Mouse (Mus musculus): ENCODE results near the gene Pcgf2.

The Pcgf2 gene

DNA sequence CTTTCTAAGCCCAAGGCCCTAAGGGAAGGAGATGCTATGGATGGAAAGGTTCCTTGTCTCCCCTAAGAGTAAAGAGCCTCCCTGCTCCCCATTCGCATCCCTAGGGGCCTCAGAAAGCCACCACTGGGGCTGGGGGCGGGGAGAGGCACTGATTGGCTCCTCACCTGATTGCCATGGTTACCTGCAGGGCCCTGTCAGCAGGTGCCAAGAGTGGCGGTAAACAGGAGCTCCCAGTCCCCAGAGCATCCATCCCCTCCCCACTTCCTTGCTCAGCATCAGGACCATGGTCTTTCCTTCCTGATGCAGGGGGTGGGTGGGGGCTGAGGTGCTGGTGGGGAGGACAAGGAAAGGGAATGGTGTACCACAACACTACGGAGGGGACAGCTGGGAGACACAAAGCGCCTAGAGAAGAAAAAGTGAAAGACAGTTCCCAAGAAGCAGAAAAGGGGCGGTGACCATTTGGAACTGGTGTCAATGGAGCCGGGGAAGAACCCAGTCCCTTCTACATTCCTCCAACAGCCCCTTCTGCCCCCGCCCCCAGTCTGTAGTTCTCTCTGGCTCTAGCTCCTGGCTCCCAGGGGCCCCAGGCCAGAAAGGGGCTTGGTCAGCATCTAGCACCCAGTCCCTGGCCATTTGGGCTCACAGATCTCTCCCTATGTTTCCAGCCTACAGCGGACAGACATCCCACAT, 4.4 kb downstream of the Pcgf2 start:
- DNase-seq (ENCODE audit: low spot score in 2 of 2) = no peak

DNA sequence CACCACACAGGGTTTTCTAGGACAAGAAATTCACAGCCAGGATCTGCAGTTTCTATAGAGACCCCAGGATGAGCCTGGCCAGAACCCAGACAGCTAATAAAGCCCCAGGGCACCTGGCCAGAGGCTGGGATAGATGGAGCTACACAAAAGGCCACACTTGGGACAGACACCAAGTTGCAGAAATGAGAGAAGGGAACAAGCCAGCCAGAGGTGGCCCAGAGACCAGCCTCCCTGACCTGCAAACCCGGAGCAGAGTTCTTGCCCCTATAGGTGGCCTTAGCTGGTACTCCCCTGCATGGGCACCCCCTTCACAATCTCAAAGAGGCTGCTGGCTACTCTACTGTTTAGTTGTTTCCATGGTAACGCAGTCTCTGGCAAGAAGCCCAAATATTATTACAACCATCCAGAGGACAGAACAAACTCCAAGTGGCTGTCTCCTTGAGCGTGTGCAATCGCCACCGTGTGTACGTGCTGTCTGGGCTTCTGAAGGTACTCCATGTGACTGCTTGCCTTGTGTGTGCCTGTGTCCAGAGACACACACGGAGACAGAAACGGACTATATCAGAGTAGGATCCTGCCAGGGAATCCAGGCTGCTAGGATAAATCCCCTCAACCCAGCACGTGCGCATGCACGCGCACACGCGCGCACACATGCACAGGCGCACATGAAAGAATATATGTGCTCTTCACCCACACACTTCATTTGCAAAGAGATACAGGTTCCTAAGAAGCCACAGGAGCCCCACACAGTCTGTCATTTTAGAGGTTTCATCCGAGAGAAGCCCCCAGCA, 5.2 kb downstream of the Pcgf2 start:
- no peak for DNase-seq (ENCODE audit: low spot score in 2 of 2)

DNA sequence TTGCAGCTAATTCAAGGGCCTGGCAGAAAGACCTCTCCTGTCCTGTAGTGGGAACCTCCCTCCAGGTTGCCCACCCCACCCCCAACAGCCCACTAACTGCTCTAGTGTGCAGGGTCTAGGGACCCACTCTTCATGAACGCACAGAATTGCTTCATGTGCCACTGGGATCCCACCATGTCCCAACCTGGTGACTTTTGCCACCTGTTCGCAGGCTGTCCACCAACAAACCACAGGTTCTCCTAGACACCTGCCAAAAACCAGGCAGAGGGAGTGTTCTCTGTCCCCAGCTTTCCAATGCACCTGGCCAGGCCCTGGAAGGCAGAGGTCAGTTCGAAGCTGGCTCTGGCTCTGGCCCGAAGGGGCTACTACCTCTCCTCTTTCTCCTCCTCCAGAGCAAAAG, 5.9 kb downstream of the Pcgf2 start:
- DNase-seq (ENCODE audit: low spot score in 2 of 2) = no peak

DNA sequence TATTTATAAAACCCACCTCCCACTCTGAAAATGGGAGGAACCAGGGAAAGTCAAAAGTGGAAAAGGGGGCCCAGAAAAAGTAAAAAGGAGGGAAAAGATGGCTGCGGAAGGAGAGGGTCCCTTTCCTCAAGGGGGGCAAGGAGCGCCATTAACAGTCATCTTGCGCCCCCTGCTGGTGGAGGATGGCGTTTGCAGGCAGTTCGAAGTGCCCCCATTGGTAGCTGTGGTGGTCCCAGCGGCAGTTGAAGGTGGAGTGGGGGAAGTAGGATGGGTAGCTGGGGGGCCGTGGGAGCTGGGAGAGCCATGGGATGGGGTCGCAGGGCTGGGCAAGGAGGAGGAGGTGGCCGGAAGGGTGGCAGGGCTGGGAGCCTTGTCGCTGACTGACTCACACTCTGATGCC, 10.4 kb downstream of the Pcgf2 start:
- peak in 1 of 2 experiments; percentile 49 for DNase-seq (ENCODE audit: low spot score in 2 of 2)

GRCm38 (mm10) chr11:97687061-97687460, 13.2 kb downstream of the Pcgf2 start:
- DNase-seq (ENCODE audit: low spot score in 2 of 2) = no peak

GRCm38 (mm10) chr11:97686322-97686908, 13.9 kb downstream of the Pcgf2 start:
- no peak for DNase-seq (ENCODE audit: low spot score in 2 of 2)

DNA sequence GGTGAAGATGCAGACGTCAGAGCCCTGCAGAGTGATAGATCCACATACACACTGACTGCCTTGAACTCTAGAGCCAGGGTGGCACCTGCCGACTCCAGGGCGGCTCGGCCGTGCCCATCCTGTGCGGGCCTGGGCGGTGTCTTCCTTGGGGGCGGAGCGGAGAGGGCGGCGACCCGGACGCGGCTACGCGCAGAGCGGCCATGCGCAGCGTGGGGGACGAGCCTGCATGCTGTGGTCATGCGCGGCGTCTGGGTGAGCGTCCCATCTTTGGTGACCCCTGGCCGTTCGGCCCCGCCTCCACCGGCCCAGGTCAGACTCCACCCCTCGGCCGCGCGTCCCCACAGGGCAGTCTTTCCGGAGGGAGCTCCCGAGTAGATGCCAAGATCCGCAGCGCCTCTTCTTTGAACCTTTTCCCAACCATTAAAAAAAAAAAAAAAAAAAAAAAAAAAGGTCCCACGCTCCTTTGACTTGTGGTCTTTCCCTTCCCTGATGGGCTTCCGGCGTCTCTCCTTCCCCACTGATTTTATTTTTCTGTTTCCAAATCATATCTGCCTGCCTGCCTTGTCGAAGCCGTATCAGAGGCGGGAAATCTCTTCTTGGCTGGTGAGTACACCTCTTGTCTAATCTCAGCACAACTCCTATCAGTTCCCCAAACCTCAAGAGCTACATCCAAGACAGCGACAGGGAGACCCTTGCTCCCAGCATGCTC, 14.5 kb downstream of the Pcgf2 start, which contains the start of gene Cisd3:
Gene Cisd3, plus strand, starts transcription at position 214 of the 709 bp plus-strand sequence.
- peak; percentile 89 to 96 for DNase-seq (ENCODE audit: low spot score in 2 of 2)

DNA sequence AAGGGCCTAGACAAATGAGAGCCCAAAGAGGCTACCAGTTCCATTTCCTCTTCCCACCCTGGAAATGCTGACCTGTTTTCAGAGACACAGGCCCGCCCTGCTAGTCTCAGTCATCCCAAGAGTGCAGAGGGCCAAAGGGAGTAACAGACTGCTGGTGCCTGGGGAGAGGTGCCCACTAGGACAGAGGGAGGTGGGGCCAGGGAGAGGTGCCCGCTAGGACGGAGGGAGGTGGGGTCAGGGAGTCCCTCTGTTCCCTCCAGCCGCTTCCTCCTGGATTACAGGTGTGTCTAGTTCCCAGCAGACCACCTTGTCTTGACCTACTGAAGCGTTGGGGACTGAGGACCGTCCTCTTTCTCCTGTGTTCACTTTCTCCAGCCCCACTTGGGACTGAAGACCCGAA, 15.5 kb downstream of the Pcgf2 start:
- no peak for DNase-seq (ENCODE audit: low spot score in 2 of 2)

GRCm38 (mm10) chr11:97684063-97684680, 16.1 kb downstream of the Pcgf2 start:
- no peak for DNase-seq (ENCODE audit: low spot score in 2 of 2)

- DNase-seq (ENCODE audit: low spot score in 2 of 2) = no peak
These were observed 17.7 kb downstream of the Pcgf2 start for GRCm38 (mm10) chr11:97682504-97683055.

- no peak for DNase-seq (ENCODE audit: low spot score in 2 of 2)
These were observed 19.9 kb downstream of the Pcgf2 start for GRCm38 (mm10) chr11:97680430-97680829.

GRCm38 (mm10) chr11:97678301-97678700, 22.0 kb downstream of the Pcgf2 start:
- no peak for DNase-seq (ENCODE audit: low spot score in 2 of 2)

DNA sequence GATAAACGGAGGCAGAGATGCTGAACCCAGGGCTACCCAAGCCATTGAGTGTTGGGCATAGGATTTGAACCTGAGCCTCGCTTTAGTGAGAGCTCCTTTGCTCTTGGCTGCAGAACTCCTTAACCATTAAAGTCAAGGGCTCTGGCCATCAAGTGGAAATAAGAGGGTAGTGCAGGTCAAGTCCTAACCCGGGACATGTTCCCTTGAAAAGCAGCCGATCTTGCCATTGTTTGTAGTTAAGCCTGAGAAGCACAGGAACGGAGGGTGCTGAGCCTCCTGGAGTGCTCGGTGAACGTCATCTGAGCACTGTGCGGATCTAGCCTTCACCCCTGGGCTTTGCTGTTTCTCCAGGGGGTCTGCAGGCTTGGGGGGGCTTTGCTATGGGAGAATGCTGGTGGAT, 22.5 kb downstream of the Pcgf2 start:
- no peak for DNase-seq (ENCODE audit: low spot score in 2 of 2)

DNA sequence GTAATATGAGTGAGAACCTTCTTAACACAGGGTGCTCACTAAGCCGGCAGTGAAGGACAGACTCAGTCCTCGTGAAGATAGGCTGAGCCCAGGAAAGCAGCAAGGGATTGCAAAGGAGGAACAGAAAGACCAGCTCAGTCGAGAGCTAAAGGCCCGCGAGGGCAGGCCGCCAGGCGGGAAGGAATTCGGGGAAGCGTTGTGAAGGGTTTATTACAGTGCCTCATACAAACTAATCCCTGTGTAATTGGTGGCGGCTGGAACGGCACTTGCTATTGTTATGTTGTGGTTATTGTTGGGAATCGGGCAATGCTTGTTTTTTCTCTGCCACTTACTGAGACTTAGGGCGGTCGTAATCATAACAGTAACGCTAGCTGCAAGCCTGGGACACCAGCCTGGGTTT, 22.9 kb downstream of the Pcgf2 start:
- no peak for DNase-seq (ENCODE audit: low spot score in 2 of 2)

GRCm38 (mm10) chr11:97676050-97676754, 24.1 kb downstream of the Pcgf2 start:
- DNase-seq (ENCODE audit: low spot score in 2 of 2) = no peak

DNA sequence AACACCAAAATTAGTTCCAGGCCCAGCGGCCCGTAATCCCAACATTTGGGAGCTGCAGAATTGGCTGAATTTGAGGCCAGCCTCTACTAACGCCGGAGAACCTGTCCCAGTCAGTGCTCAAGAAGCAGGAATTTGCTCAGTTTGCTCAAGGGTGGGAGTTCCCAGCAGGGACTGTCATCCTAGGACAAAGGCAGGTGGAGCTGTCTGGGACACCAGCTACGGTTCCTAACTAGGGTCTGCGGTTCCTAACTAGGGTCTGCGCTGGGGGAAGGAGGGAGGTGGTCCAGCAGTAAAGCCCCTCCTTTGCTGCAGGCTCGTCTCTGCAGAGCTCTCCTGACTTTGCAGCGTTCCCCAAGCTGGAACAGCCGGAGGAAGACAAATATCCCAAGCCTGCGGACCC, 27.1 kb downstream of the Pcgf2 start:
- DNase-seq (ENCODE audit: low spot score in 2 of 2) = no peak

DNA sequence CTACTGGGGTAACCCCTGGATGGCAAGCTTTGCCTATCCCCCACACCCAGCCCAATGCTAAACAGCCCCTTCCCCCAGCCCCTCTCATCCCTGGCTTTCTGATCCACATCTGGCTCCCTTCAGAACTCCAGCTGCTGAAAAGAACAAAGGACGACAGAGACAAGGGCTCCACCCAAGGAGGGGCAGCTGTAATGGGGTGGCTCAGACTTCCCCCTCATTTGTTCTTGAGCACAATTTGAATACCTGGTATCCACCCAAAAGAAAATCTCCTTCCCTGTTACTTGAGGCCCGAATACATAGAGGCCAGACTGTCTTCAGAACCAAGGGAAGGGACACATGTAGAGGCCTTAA, 29.1 kb downstream of the Pcgf2 start:
- DNase-seq (ENCODE audit: low spot score in 2 of 2) = no peak

GRCm38 (mm10) chr11:97670234-97671176, 29.8 kb downstream of the Pcgf2 start:
- no peak for DNase-seq (ENCODE audit: low spot score in 2 of 2)

- DNase-seq (ENCODE audit: low spot score in 2 of 2) = no peak
These were observed 30.5 kb downstream of the Pcgf2 start for GRCm38 (mm10) chr11:97669829-97670228.

GRCm38 (mm10) chr11:97669268-97669667, 31.0 kb downstream of the Pcgf2 start:
- no peak for DNase-seq (ENCODE audit: low spot score in 2 of 2)
